Mouse (Mus musculus) bone marrow, adult 2 months (tissue): ENCODE measurements around the gene Plekhj1.

ENCODE experiments used
- CTCF ChIP-seq: fragments of 200-500 bp; IDR thresholded peaks from 2 replicates; pipeline ENCODE4 v1.5.1; 2011; ENCODE audit warnings: low read length, control low read depth; ENCODE audit not compliant: control insufficient read depth, insufficient read depth
- POLR2A ChIP-seq: fragments of 200-500 bp; IDR thresholded peaks from 2 replicates; pipeline ENCODE4 v1.6.1; 2011; ENCODE audit warnings: low read depth, mild to moderate bottlenecking, control low read depth, low read length, borderline replicate concordance; ENCODE audit not compliant: control insufficient read depth

DNA sequence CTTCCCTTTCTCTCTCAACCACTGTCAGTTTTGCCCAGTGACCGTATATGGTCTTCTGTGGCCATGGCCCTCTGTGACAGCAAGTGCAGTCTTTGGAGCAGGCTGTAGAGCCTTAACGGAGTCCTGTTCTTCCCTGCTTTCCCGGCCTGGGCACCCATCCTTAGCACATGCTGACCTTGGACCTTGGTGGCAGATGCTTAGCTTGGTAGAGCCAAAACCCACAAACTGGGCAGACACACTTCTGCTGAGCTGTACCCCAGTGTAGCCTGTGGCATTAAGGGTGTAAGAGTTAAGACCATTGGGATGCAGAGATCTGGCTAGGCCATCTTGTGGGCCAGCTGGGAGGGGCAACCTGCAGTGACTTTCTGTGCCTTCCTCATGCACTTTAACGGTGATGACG lies 24.6 kb downstream of the Plekhj1 start:
- TF ChIP-seq POLR2A (no peak), CTCF (no peak)
